Mouse (Mus musculus): ENCODE results near the gene Slc9b2. TPM values are rescaled to one million over a fixed set of nuclear protein-coding genes. Genes with fewer than 3 reads are reported as not detected.

Gene Slc9b2
- polyA plus RNA-seq, 1 experiment from 2014 or later = 1.4 TPM

DNA sequence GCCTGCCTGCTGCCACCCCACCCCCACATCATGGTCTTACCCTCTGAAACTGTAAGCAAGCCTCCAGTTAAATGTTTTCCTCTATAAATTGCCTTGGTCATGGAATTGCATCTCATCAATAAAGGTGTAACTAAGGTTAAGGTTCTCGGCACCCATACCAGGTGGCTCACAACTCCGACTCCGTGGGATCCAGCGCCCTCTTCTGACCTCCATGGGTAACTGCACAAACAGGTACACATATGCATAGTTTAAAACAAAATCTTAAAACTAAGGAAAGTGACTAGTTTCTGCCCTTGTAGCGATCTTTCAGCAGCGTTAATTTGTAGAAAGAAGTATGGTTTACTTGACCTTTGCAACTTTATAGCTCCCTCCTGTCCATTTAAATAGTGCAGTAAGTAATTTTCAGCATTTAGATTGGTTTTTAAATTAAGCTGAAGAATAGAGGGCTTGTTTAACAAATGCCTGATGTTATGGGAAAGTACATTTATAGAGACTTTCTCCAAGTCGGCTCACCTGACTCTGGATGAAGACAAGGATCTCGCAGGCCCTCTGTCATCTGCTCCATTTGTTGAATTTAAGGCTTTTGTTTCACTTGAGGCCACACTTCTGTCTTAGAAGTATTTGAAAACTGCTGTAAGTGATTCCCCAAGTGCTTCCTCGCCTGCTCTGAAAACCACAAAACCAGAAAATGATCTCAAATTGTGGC, 8.4 kb downstream of the Slc9b2 start:
- no peak overlapping the region for H3K9ac ChIP-seq
- H3K27ac ChIP-seq = no peak overlapping the region
- no peaks in the 10 kb centered on the region for H3K36me3 ChIP-seq (replicated peaks)
- no peaks in the 10 kb centered on the region for H3K9me3 ChIP-seq
- no peak overlapping the region for H3K4me3 ChIP-seq
- H3K4me2 ChIP-seq = no peak overlapping the region
- no peaks in the 10 kb centered on the region for H3K4me1 ChIP-seq
- H3K27me3 ChIP-seq (replicated peaks) = no peaks in the 10 kb centered on the region
- WGBS = 92% methylated on average over 9 of the region's 9 CpGs
- ATAC-seq (replicated peaks) = no peak

GRCm38 (mm10) chr3:135318331-135318730, 10.8 kb downstream of the Slc9b2 start:
- WGBS = 91% methylated on average over 11 of the region's 11 CpGs
- H3K4me3 ChIP-seq = no peak overlapping the region
- H3K4me2 ChIP-seq = no peak overlapping the region
- ATAC-seq (replicated peaks) = no peak
- H3K27me3 ChIP-seq (replicated peaks) = no peaks in the 10 kb centered on the region
- no peaks in the 10 kb centered on the region for H3K36me3 ChIP-seq (replicated peaks)
- no peak overlapping the region for H3K27ac ChIP-seq
- H3K9me3 ChIP-seq = no peaks in the 10 kb centered on the region
- H3K9ac ChIP-seq = no peak overlapping the region
- H3K4me1 ChIP-seq = no peaks in the 10 kb centered on the region

GRCm38 (mm10) chr3:135324354-135324753, 16.9 kb downstream of the Slc9b2 start:
- no peak overlapping the region for H3K4me3 ChIP-seq
- 0 out of 2 replicates have a peak, but pooled peaks have one; percentile 58 for ATAC-seq (replicated peaks)

DNA sequence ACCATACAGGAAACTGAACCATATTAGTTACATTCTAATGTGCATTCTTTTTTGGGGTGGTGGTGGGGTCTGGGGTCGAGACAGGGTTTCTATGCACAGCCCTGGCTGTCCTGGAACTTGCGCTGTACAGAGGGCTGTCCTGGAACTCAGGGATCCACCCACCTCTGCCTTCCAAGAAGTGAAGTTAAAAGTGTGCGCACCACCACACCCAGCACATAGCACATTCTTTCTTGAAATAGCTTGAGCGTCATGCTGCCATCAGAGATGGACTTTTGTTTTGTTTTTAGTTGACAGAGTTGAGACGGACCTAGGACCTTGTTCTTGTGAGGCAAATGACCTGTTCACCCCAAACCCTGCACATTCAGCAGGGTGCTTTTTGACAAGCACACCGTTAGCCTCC, 19.7 kb downstream of the Slc9b2 start:
- Histone ChIP-seq H3K36me3 (replicated peaks) (no peaks in the 10 kb centered on the region), H3K27ac (no peak overlapping the region), H3K9ac (no peak overlapping the region), H3K4me1 (no peaks in the 10 kb centered on the region), H3K9me3 (no peaks in the 10 kb centered on the region), H3K27me3 (replicated peaks) (no peaks in the 10 kb centered on the region), H3K4me2 (no peak overlapping the region), H3K4me3 (no peak overlapping the region)
- no peak for ATAC-seq (replicated peaks)
- WGBS = 78% methylated on average over 6 of the region's 6 CpGs

More at GRCm38 (mm10) chr3:135324354-135324753, 16.9 kb downstream of the Slc9b2 start:
- Histone ChIP-seq H3K36me3 (replicated peaks) (no peaks in the 10 kb centered on the region), H3K9ac (no peak overlapping the region), H3K27me3 (replicated peaks) (no peaks in the 10 kb centered on the region), H3K4me2 (no peak overlapping the region), H3K9me3 (no peaks in the 10 kb centered on the region), H3K4me1 (no peaks in the 10 kb centered on the region), H3K27ac (no peak overlapping the region)
- 20% methylated on average over 6 of the region's 6 CpGs for WGBS

DNA sequence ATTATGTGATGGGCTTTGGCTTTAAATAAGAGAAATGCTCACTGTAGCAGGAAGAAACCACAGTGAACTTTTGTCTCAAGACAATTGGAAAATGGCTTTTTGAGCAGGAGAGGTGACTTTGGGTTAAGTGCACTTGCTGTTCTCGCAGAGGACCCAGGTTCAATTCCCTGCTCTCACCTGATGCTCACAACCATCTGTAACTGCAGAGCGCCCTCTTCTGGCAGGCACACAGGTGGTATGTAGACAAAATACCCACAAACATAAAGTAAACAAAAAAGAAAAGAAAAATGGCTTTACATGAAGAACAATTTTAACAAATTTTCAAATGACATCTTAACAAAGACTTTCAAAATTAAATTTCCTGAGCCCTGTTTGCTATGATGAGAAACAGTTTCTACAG, 20.1 kb downstream of the Slc9b2 start:
- no peak for ATAC-seq (replicated peaks)
- Histone ChIP-seq H3K4me2 (no peak overlapping the region), H3K36me3 (replicated peaks) (no peaks in the 10 kb centered on the region), H3K9ac (no peak overlapping the region), H3K9me3 (no peaks in the 10 kb centered on the region), H3K4me1 (no peaks in the 10 kb centered on the region), H3K27ac (no peak overlapping the region), H3K4me3 (no peak overlapping the region), H3K27me3 (replicated peaks) (no peaks in the 10 kb centered on the region)
- WGBS = 60% methylated on average over 2 of the region's 2 CpGs

DNA sequence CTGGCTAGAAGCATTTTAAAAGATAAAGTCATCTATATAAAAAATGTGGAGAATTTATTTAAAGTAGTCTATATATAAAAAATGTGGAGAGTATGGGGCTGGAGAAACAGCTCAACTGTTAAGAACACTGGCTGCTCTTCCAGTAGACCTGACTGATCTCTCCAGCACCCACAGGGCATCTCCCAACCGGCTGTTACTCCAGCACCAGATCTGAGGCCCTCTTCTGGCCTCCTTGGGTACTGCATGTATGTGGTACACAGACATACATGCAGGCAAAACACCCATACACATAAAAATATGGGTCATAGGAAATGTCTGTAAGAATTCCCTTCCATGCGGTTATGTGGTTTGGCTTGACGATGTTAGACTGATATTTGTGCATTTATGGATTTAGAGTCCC, 21.1 kb downstream of the Slc9b2 start:
- 50% methylated on average over 3 of the region's 3 CpGs for WGBS
- ATAC-seq (replicated peaks) = no peak

GRCm38 (mm10) chr3:135332691-135333090, 25.2 kb downstream of the Slc9b2 start:
- H3K4me3 ChIP-seq = no peak overlapping the region
- H3K4me2 ChIP-seq = no peak overlapping the region
- no peaks in the 10 kb centered on the region for H3K9me3 ChIP-seq
- H3K4me1 ChIP-seq = no peaks in the 10 kb centered on the region
- no peaks in the 10 kb centered on the region for H3K27me3 ChIP-seq (replicated peaks)
- H3K36me3 ChIP-seq (replicated peaks) = no peaks in the 10 kb centered on the region
- no peak overlapping the region for H3K9ac ChIP-seq
- ATAC-seq (replicated peaks) = no peak
- H3K27ac ChIP-seq = no peak overlapping the region

More for the DNA sequence above, 21.1 kb downstream of the Slc9b2 start:
- Histone ChIP-seq H3K4me2 (no peak overlapping the region), H3K27ac (no peak overlapping the region), H3K9me3 (no peaks in the 10 kb centered on the region), H3K27me3 (replicated peaks) (no peaks in the 10 kb centered on the region), H3K36me3 (replicated peaks) (no peaks in the 10 kb centered on the region), H3K9ac (no peak overlapping the region), H3K4me3 (no peak overlapping the region), H3K4me1 (no peaks in the 10 kb centered on the region)

DNA sequence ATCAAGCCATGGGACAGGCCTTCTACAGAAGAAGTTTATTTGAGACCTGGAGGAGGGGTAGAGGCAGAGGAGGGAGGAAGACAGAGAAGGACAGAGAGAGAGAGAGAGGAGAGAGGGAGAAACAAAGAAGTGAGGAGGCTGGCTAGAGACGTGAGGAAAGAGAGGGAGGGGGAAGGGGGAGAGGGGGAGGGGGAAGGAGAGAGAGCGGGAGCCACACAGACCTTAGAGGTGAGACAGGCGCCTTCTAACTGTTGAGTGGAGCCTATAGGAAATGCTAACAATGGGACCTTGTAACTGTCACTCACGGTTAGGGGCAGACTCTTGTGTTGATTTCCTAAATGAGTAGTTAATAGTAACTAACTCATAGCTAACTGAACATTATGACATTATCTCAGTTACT, 26.3 kb downstream of the Slc9b2 start:
- H3K27ac ChIP-seq = no peak overlapping the region
- ATAC-seq (replicated peaks) = no peak
- no peaks in the 10 kb centered on the region for H3K4me1 ChIP-seq
- WGBS = 51% methylated on average over 4 of the region's 4 CpGs
- no peaks in the 10 kb centered on the region for H3K27me3 ChIP-seq (replicated peaks)
- no peaks in the 10 kb centered on the region for H3K36me3 ChIP-seq (replicated peaks)
- H3K4me2 ChIP-seq = no peak overlapping the region
- H3K4me3 ChIP-seq = no peak overlapping the region
- H3K9ac ChIP-seq = no peak overlapping the region
- H3K9me3 ChIP-seq = no peaks in the 10 kb centered on the region

GRCm38 (mm10) chr3:135347739-135348264, 40.3 kb downstream of the Slc9b2 start, which contains the start of gene Slc9b1:
TSS of gene Slc9b1 (plus strand) at chr3:135348029.
- Histone ChIP-seq H3K9ac (no peak within 1 kb of the TSS), H3K4me2 (no peak within 1 kb of the TSS), H3K27me3 (replicated peaks) (no peaks in the 10 kb centered on the region), H3K27ac (no peak within 1 kb of the TSS), H3K36me3 (replicated peaks) (no peaks in the 10 kb centered on the region), H3K4me1 (no peaks in the 10 kb centered on the region), H3K4me3 (no peak within 1 kb of the TSS), H3K9me3 (no peaks in the 10 kb centered on the region)
- WGBS = 83% methylated on average over 14 of the region's 14 CpGs
- no peak for ATAC-seq (replicated peaks)

DNA sequence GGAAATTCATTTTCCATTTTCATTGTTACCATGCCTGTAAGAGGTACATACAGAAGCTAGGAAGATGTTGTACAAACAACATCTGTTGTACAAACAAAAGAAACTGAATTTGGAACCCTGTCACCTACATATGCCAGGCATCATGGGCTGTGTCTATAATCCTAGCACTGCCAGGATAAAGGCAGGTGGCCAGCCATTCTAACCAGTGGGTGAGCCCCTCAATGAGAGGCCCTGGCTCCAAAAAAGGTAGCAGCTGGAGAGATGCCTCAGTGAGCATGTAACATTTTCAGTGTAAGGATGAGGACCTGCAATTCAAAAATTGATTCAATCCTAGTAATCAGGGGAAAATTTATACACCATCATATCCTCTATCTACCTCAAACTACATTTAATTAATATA, 41.5 kb downstream of the Slc9b2 start:
- Histone ChIP-seq H3K9ac (no peak overlapping the region), H3K27ac (no peak overlapping the region), H3K4me1 (no peaks in the 10 kb centered on the region), H3K36me3 (replicated peaks) (no peaks in the 10 kb centered on the region), H3K4me2 (no peak overlapping the region), H3K27me3 (replicated peaks) (no peaks in the 10 kb centered on the region), H3K9me3 (no peaks in the 10 kb centered on the region), H3K4me3 (no peak overlapping the region)
- no peak for ATAC-seq (replicated peaks)

DNA sequence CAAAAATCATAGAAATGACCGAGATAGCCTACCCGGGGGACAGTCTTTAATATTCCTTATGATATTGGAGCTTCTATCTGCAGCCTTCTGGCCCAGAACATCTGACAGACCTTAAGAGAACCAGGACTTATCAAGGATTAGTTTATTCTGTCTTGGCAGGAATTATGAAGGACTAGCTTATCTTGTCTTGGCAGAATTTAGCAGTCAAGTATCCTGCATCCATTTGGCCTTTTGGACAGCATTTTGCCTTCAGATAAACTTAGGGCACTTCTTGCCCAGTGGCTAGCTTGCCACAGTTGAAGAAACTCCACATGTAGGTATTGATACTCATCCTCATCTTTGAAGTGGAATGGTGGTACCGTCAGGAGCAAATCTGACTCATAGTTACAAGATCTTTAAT, 44.4 kb downstream of the Slc9b2 start:
- ATAC-seq (replicated peaks) = no peak

GRCm38 (mm10) chr3:135357394-135357793, 49.9 kb downstream of the Slc9b2 start:
- no peak for ATAC-seq (replicated peaks)
- no peaks in the 10 kb centered on the region for H3K9me3 ChIP-seq
- H3K27ac ChIP-seq = no peak overlapping the region
- H3K4me3 ChIP-seq = no peak overlapping the region
- no peaks in the 10 kb centered on the region for H3K4me1 ChIP-seq
- H3K9ac ChIP-seq = no peak overlapping the region
- H3K36me3 ChIP-seq (replicated peaks) = no peaks in the 10 kb centered on the region
- no peaks in the 10 kb centered on the region for H3K27me3 ChIP-seq (replicated peaks)
- no peak overlapping the region for H3K4me2 ChIP-seq
- WGBS = 94% methylated on average over 4 of the region's 4 CpGs

More for the DNA sequence above, 44.4 kb downstream of the Slc9b2 start:
- Histone ChIP-seq H3K9me3 (no peaks in the 10 kb centered on the region), H3K4me2 (no peak overlapping the region), H3K4me3 (no peak overlapping the region), H3K4me1 (no peaks in the 10 kb centered on the region), H3K27ac (no peak overlapping the region), H3K27me3 (replicated peaks) (no peaks in the 10 kb centered on the region), H3K9ac (no peak overlapping the region), H3K36me3 (replicated peaks) (no peaks in the 10 kb centered on the region)
- 94% methylated on average over 3 of the region's 3 CpGs for WGBS

DNA sequence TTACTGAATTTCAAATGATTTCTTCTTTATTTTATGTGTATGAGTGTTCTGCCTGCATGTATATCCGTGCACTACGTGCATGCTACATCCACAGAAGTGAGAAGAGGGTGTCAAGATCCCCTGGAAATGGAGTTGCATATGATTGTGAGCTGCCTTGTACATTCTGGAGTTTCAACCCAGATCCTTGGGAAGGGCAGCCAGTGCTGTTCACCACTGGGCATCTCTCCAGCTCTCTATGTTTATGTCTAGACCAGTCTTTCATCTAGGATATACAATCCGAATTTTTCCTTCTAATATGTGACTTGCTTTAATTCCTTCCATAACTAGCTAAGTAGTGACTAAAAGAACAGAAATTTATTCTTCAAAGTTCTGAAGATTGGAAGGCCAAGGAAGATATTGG, 68.3 kb downstream of the Slc9b2 start:
- no peak overlapping the region for H3K4me3 ChIP-seq
- no peaks in the 10 kb centered on the region for H3K9me3 ChIP-seq
- 83% methylated on average over 3 of the region's 3 CpGs for WGBS
- H3K36me3 ChIP-seq (replicated peaks) = no peaks in the 10 kb centered on the region
- H3K27ac ChIP-seq = no peak overlapping the region
- H3K4me2 ChIP-seq = no peak overlapping the region
- H3K9ac ChIP-seq = no peak overlapping the region
- no peak for ATAC-seq (replicated peaks)
- H3K4me1 ChIP-seq = no peaks in the 10 kb centered on the region
- no peaks in the 10 kb centered on the region for H3K27me3 ChIP-seq (replicated peaks)

Measured in midbrain, embryonic 15.5 days (tissue).